Mouse (Mus musculus) pancreas, adult 10 weeks (tissue): ENCODE data around the gene Fam107a. TPM values are rescaled to one million over a fixed set of nuclear protein-coding genes. Genes with fewer than 3 reads are reported as not detected.

Experiments used
- polyA plus RNA-seq: library from polyadenylated mRNA; stranded (reverse); fragments of 350-450 nt; fragmentation: Illumina TruSeq; extraction: RNeasy Lipid Tissue Mini Kit (QIAGEN cat#74804); gene quantifications from one replicate; pipeline ENCODE4 v1.2.3, GENCODE M21; 2015; ENCODE audit warnings: low read depth, low replicate concordance; ENCODE audit not compliant: insufficient read depth

Gene Fam107a
- 1.9 TPM for polyA plus RNA-seq

DNA sequence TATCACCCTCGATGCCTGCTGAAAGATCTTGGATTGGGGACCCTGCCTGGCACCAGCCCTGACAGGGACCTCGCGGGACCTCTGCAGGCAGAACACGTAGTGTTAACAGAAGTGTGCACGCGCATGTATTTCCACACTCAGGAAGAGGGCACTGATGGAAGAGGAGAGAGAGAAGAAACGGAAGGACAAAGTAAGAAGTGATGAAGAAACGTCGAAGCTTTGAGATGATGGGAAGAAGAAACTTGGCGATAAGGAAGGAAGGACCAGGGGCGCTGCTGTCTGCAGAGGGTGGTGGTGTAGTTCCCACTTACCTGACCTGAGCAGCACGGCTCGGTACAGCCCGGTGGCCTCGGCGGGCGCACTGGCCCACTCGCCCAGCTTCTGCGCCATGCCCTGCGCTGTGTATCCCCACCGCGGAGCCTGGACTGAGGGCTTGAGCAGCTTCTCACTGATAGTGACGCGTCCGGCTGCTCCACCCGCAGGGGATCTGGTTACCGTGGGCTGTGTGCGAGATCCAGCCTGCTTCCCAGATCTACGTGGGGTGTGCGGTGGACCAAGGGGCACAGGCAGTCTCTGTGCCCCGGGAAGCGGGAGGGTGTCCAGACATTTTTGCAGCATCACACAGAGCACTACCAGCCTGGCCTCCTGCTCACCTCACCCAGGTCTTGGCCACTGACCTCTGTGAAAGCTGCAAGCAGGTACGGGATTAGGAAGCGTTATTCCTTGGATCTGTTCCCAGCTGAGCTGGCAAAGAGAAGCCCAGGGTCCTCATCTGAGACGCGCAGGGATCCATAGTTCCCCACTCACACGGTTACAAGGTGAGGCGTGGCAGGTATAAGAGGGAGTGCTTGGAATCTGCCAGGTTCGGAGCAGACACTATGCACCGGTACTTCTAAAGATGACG lies at the start of gene Fam107a:
TSS of gene Fam107a (minus strand) at position 830 of the 904 bp plus-strand sequence.

DNA sequence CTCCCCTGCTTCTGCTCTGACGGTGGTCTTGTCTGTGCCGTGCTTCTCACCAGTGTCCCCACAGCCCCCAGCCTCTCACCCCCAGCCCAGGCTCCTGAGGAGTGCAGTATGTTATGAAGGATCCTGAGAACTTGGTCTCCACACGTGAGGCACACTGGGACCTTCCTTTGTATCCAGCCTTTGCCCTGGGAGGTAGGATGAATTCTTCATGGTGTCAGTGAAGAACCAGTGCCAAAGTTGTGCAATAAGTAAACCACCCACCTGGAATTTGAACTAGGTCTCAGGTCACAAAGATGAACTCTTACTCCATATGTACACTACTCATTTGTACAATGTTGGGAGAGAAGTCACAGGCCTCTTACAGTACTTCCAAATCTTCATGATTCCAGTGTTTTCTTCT lies 58.7 kb downstream of the Fam107a start, which contains the start of gene Acox2:
TSS of gene Acox2 (minus strand) at position 188 of the 400 bp plus-strand sequence.

Other genes with a start within 250 kb of the Fam107a start
- gene Rpp14, start 237.7 kb downstream of the Fam107a start, polyA plus RNA-seq = 4.2 TPM
- 8.1 TPM for gene Pxk, start 219.8 kb downstream of the Fam107a start, polyA plus RNA-seq
- 35.8 TPM for gene Pdhb, start 145.0 kb downstream of the Fam107a start, polyA plus RNA-seq
- gene Kctd6, start 103.9 kb downstream of the Fam107a start, polyA plus RNA-seq = 7.1 TPM
- not detected for gene Acox2, start 58.7 kb downstream of the Fam107a start, polyA plus RNA-seq
- gene Oit1, start 60.7 kb upstream of the Fam107a start, polyA plus RNA-seq = not detected